Mouse (Mus musculus): Measurements from ENCODE around the gene Tmcc3.

The Tmcc3 gene

DNA sequence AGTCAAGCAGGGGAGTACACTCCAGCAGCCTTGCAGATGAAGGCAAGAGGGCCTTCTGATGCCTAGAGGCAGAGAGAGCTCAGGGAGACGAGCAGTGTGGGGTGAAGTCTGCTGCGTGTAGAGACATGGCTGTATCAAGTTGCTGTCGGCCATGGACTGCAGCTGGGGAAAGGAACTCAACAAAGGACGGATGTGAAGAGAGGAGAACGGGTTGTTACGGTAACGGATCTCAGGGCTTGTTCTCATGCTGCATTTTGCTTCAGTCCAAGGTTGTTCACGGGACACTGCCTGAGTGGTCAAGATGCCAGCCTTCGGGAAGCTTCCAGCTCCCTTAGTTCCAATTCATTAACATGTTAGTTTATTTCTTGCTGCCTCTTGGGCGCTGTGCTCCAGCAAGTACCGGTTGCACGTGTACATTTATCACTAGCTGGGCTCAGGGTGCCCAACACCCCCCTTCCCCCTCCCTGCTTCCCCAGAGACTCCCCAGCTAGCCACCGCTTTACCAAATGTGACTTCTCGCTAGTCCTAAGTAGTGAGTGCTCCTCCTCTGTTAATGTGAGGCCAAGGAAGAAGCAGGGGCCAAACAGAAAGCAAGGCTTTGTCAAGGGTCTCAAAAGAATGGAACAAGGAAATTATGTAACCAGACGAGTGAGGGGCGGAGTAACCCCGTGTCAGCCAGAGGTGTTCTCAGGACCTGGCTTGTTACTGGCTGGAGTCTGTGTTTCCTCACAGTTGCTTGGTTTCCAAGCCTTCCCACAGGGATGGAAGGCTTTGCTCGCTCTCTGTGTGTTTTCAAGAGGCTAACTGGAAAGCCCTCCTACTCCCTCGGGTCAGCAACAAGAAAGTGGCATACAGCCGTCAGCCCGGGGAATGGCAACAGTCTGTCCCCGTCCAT, 104.4 kb downstream of the Tmcc3 start:
- peak; percentile 79 for DNase-seq (ENCODE audit: low spot score)

DNA sequence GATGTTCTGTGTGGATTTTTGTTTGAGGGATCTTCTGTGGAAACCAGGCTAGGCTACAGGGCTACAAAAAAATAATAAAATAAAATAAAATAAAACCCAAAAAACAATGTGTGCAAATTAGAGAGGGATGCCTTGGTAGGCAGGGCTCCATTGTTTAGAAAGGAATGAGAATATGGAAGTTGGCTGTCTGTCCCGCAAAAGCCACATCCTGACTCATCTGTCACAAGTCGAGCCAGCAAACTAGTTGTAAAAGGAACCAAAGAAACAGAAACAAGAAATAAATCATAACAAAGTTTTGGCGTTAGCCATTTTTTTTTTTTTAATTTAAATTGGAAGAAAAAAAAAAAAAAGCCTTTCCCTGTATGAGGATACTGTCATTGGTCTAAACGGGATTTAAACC, 105.9 kb downstream of the Tmcc3 start:
- no peak for DNase-seq (ENCODE audit: low spot score)

GRCm38 (mm10) chr10:94426000-94426920, 114.5 kb downstream of the Tmcc3 start:
- DNase-seq (ENCODE audit: low spot score), result peak; percentile 94

DNA sequence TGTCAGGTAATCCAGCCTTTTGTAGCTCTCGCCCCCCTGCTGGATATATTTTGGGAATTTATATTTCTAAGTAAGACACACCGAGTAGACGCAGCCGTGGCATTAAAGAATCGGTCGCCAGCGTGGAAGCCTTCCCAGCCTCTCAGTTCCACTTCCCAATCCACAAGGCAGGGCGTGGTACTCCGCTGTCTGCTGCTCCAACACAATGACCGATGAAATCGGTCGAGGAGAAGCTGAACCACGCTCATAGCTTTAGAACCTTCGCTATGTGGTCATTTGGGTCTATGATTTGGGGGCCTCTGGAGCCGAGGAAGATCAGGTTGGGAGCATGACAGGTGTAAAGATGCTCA, 115.1 kb downstream of the Tmcc3 start:
- DNase-seq (ENCODE audit: low spot score), result no peak

DNA sequence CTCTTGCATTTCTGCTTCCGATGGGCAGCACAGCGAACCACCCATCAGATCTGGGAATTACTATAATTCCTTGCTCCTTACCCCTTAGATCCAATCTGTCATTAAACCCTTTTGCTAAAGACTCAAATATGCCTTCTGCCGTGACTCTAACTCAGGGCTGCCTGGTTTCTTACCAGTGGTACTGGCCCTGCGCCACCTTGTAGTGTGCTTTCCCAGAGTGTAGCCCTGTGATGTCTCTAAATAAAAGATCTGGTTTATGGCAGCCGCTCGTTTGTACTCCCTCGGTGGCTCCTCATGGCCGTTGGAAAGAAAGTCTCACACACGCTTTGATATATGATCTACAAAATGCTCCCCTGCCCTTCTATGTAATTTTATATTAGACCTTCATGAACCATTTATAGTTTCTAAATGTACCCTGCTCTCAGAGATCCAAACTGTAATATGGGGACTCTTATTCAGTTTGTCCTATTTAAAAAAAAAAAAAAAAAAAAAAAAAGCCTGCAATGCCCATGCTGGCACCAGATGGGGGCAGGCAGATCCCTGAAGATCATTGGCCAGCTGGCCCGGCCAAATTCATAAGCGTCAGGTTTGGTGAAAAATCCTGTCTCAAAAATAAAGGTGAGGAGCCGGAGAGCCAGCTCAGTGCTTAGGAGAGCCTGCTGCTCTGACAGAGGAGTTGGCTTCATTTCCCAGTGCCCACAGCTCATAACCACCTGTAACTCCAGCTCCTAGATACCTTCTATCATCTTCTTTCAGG, 116.6 kb downstream of the Tmcc3 start:
- DNase-seq (ENCODE audit: low spot score), result no peak

DNA sequence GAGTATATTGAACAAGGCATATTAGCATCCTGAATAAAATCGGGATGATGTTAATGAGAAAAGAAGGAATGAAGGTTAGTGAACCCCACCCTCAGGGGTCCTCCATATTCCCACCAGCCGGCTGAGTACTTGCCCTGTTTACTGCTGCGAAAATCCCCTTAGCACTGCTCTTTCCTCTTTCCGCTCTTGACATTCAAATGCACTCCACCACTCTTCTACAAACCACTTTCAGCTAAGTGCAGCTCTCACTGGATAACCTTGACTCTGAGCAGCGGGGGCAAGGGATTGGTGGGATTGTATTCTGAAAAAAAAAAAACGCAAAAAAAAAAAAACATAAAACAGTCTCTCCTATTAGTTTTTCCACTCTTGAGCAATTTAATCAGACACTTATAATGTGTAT, 118.8 kb downstream of the Tmcc3 start:
- no peak for DNase-seq (ENCODE audit: low spot score)

DNA sequence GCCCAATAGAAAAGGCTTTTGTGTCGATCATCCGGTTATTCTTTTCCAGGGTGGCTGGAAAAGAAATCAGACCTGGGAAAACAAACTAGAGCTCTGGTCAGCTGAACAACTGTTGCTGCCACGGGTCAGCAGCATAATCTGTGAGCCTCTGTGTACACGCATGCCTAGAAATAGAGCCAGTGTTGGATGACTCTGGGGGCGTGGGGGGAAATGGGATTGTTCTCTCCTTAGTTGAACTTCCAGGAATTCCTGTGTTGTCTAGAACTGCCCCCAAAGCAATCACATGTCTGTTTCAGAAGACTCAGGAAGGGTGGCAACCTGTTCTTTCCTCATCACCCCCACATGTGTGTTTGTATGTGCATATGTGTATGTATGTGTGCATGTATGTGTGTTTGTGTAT, 121.2 kb downstream of the Tmcc3 start:
- peak; percentile 82 for DNase-seq (ENCODE audit: low spot score)

GRCm38 (mm10) chr10:94433901-94434300, 122.2 kb downstream of the Tmcc3 start:
- no peak for DNase-seq (ENCODE audit: low spot score)

DNA sequence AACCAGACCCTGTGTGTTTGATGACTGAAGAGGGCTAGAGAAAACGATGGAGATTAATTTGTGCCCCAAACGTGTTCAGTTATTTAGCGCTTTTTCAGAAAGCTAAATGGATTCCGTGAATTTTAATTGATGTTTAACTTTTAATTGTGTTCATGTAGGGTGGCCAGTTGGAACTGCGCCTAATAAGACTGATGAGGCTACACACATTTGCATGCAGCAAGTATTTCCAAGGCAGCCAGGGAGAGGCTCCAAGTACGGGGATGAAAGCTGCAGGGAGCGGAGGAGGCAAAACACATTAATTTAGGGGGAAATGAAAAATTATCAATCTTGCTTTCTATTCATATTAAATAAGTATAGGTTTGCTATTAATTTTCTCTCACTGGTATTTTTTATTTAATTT, 131.0 kb downstream of the Tmcc3 start:
- DNase-seq (ENCODE audit: low spot score), result no peak

DNA sequence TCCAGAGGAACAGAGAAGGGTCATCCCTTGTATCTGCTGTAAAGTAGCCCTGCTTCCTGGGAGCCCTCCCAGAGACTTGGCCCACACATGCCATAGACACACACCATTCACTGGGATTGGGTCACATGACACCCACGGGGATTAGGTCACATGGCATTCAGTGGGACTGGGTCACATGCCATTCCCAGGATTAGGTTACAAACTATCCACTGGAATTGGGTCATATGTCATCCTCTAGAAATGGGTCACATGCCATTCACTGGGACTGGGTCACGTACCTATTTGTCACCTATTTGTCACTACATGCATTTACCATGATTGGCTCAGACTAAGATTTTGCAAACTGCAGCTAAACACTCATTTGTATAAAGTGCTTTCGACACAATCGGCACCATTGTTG, 131.7 kb downstream of the Tmcc3 start:
- no peak for DNase-seq (ENCODE audit: low spot score)

DNA sequence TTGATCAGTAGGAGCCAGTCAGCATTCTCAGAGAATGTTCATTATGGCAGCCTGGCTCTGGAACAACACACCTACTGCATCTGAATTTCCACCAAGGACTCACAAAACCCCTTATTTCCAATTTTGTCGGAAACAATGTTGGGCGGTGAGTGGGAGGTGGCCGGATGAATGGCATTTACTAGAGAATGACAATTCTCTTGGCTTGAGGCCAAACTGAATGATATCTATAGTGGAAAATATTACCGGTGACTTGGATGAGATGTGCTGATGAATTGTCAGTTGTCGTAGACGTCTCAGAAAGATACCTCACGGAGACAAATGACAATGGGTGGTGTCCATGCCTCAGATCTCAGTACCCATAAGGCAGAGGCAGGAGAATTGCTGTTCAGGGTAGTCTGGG, 133.4 kb downstream of the Tmcc3 start:
- DNase-seq (ENCODE audit: low spot score), result no peak

DNA sequence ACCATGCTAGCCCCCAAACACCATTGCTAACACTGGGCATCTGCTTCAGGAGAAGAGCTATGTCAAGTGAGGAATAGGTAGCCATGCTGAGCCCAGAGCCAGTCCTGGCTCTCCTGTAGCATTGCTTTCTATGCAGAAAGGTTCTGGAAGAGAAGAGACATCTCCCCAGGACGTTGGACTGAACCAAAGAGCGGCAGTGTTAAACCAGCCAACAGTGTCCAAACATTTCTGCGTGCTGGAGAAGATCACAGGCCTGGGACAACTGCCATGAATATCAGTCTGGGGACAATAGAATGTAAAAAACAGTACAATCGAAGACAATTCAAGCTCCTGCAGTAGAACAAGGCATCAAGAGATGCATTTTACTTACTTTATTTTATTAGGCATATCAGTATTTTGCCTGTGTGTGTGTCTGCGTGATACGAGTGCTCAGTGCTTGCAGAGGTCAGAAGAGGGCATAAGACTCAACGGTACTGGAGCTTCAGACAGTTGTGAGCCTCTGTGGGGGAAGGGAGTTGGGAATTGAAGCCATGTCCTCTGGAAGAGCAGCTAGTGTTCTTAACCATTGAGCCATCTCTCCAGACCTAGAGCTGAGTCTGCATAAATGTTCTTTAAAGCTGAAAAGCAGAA, 134.7 kb downstream of the Tmcc3 start:
- DNase-seq (ENCODE audit: low spot score), result no peak

- no peak for DNase-seq (ENCODE audit: low spot score)
Observed at GRCm38 (mm10) chr10:94449676-94450075, 137.9 kb downstream of the Tmcc3 start.

GRCm38 (mm10) chr10:94450781-94451180, 139.0 kb downstream of the Tmcc3 start:
- no peak for DNase-seq (ENCODE audit: low spot score)

DNA sequence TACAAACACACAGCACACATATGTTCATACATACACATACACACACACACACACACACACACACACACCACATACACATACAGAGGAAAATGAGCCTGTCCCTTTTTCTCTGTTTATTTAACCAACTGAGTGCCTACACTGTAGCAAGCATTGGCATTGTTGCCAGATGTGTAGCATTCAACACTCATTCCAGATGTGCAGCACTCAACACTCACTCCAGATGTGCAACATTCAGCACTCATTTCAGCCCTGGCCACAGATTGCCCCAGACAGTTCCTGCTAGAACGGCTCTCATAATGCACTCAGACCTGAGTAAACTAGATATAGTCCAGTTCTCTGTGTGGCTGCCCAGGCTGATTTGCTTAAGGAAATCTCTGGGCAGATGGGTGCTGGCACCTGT, 145.7 kb downstream of the Tmcc3 start:
- DNase-seq (ENCODE audit: low spot score), result no peak

GRCm38 (mm10) chr10:94458690-94459089, 146.9 kb downstream of the Tmcc3 start:
- DNase-seq (ENCODE audit: low spot score), result no peak

DNA sequence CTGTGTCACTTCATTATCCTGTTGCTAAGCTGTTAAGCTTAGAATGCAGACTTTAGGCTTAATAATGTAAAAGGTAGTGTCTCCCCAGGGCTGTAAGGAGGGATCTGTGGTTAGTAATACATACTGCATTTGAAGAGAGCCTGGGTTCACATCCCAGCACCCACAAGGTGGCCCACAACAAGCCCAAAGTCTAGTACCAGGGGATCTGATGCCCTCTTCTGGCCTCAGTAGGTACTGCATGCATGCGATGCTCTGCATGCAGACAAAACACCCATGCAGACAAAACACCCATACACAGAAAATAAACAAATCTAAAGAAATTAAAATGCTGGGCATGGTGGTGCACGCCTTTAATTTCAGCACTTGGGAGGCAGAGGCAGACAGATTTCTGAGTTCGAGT, 149.6 kb downstream of the Tmcc3 start:
- DNase-seq (ENCODE audit: low spot score), result no peak

DNA sequence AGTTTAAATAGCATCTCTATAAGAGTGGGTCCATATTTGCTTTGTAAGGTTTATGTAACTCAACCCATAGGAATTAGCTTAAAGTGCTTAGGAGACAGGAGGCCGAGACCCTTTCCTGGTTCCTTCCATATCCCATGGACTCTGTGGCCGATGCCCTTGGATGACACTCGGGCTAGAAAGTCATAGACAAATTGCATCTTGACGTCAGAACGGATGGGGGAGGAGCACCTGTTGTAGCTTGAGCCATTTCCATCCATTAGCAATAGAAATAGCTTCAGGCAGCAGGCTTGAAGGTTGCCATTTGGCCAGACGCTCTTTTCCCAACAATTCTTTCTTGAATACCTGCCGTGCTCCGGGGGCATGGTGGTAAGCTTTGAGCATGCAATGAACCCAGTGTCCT, 150.1 kb downstream of the Tmcc3 start:
- DNase-seq (ENCODE audit: low spot score), result no peak

GRCm38 (mm10) chr10:94462386-94463064, 150.8 kb downstream of the Tmcc3 start:
- DNase-seq (ENCODE audit: low spot score), result peak; percentile 96

DNA sequence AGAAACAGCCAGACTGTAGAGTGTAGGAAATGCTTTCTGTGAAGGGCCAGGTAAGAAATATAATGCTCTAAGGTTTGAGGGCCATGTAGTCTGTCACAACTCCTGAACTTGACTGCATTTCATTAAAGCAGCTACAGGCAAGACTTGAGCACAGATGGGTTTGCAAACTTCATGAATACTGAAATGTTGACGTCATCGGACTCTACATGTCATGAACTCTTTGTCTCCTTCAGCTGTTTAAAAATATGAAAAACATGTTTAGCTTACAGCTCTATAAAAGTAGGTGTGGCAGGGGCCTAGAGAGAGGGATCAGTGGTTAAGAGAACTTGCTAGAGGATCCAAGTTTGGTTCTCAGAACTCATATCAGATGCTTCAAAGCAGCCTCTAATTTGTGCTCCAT, 151.7 kb downstream of the Tmcc3 start:
- no peak for DNase-seq (ENCODE audit: low spot score)

- DNase-seq (ENCODE audit: low spot score), result no peak
Observed at GRCm38 (mm10) chr10:94465646-94466045, 153.9 kb downstream of the Tmcc3 start.
